In the genomic region with DNA sequence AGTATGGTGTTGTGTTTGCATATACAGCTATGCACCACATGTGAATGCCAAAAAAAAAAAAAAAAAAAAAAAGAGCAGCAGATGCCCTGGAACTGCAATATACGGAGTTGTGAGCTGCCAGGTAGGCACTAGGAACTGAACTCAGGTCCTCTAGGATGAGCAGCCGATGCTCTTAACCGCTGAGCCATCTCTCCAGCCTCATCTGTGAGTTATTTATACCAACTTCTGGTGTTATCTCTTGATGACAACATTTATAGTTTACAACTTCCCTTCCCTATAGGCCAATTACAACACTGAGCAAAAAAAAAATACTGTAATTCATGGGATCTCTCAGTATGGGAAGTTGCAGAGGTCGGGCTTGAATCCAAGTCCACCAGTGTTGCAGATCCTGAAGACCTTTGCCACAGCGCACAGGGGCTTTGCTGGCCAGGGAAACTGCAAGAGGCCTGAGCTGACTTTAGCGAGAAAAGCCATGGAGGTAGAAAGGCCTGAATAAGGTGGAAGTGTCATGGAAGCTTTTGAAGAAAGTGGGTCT, we compare ENCODE assay signal across 21 mouse cellular contexts.
DNase-seq lines count a peak whose midpoint lies in the region; ATAC-seq lines count a peak whose summit lies in the region.
"Had no signal": no experiment of that assay in that cellular context is flagged by ENCODE, and none has a peak within 500 bp of the region (broad histone marks: within the 10 kb centered on the region; RNA-seq: fewer than 3 reads in every experiment).

No protein-coding gene starts in this region.

- H3K27me3 ChIP-seq in embryonic facial prominence, embryonic 12.5 days = no peaks in the 10 kb centered on the region
- no peaks in the 10 kb centered on the region for H3K27me3 ChIP-seq in embryonic facial prominence, embryonic 10.5 days (replicated peaks; ENCODE audit: low read depth, poor library complexity, severe bottlenecking)
- H3K27me3 ChIP-seq in kidney, embryonic 16.5 days (ENCODE audit: insufficient read depth, low read length) = no peaks in the 10 kb centered on the region
- no peaks in the 10 kb centered on the region for H3K27me3 ChIP-seq in midbrain, embryonic 10.5 days (ENCODE audit: low read depth, poor library complexity, severe bottlenecking)
- H3K27me3 ChIP-seq in midbrain, embryonic 16.5 days (ENCODE audit: control insufficient read depth, insufficient read depth, low read depth, low read length) = no peaks in the 10 kb centered on the region
- H3K27me3 ChIP-seq in forebrain, embryonic 14.5 days (replicated peaks; ENCODE audit: control insufficient read depth, insufficient read depth, low read length) = no peaks in the 10 kb centered on the region
- H3K27me3 ChIP-seq: CH12.LX; limb, embryonic 12.5 days; midbrain, embryonic 12.5 days had no signal

- peaks cover 51% of the 10 kb centered on the region for H3K4me1 ChIP-seq in embryonic facial prominence, embryonic 12.5 days
- peaks cover 84% of the 10 kb centered on the region for H3K4me1 ChIP-seq in embryonic facial prominence, embryonic 10.5 days
- H3K4me1 ChIP-seq in kidney, embryonic 16.5 days (ENCODE audit: insufficient read depth, low read length) = peaks cover 30% of the 10 kb centered on the region
- H3K4me1 ChIP-seq in midbrain, embryonic 10.5 days = peaks cover 89% of the 10 kb centered on the region
- peaks cover 40% of the 10 kb centered on the region for H3K4me1 ChIP-seq in midbrain, embryonic 16.5 days (ENCODE audit: control insufficient read depth, insufficient read depth, low read length)
- peaks cover 60% of the 10 kb centered on the region for H3K4me1 ChIP-seq in forebrain, embryonic 14.5 days (ENCODE audit: control insufficient read depth, insufficient read depth, low read length)

- no peak for DNase-seq in embryonic facial prominence, embryonic 10.5 days (ENCODE audit: low spot score)
- DNase-seq in kidney, adult 18-20 months = no peak
- DNase-seq in midbrain, embryonic 10.5 days (ENCODE audit: low spot score) = no peak
- DNase-seq in forebrain, embryonic 14.5 days (ENCODE audit: low spot score) = no peak
- no peak for DNase-seq in gastrocnemius, adult 18-20 months (ENCODE audit: low spot score)
- DNase-seq: adrenal gland, postnatal 25 days; cerebellum, adult 18-20 months; gastrocnemius, postnatal 10 days; lung, postnatal 4 days; retina, postnatal 1 day; right cerebral cortex, postnatal 4 days had no signal

- 0 out of 2 replicates have a peak overlapping the region, but pooled peaks have one; percentile 51 for H3K27ac ChIP-seq in embryonic facial prominence, embryonic 12.5 days
- no peak overlapping the region for H3K27ac ChIP-seq in embryonic facial prominence, embryonic 10.5 days (replicated peaks)
- H3K27ac ChIP-seq in kidney, embryonic 16.5 days (ENCODE audit: low read length) = peak overlapping the region; percentile 23; the same call in 1 of the 2 replicates
- peak overlapping the region; percentile 85 for H3K27ac ChIP-seq in midbrain, embryonic 10.5 days (replicated peaks)
- no peak overlapping the region for H3K27ac ChIP-seq in midbrain, embryonic 16.5 days (ENCODE audit: low read length)
- 0 out of 2 replicates have a peak overlapping the region, but pooled peaks have one; percentile 41 for H3K27ac ChIP-seq in forebrain, embryonic 14.5 days (ENCODE audit: low read depth, low read length)
- H3K27ac ChIP-seq: hindbrain, embryonic 14.5 days; left cerebral cortex, adult 2 months; limb, embryonic 12.5 days; liver, embryonic 14.5 days had no signal

- H3K9ac ChIP-seq in embryonic facial prominence, embryonic 12.5 days = no peak overlapping the region
- H3K9ac ChIP-seq in kidney, embryonic 16.5 days (replicated peaks; ENCODE audit: low read length) = no peak overlapping the region
- no peak overlapping the region for H3K9ac ChIP-seq in midbrain, embryonic 16.5 days (ENCODE audit: low read depth, low read length)
- H3K9ac ChIP-seq in forebrain, embryonic 14.5 days (ENCODE audit: low read length) = no peak overlapping the region
- H3K9ac ChIP-seq: hindbrain, embryonic 14.5 days; limb, embryonic 12.5 days; liver, embryonic 14.5 days; midbrain, embryonic 12.5 days had no signal

- no peaks in the 10 kb centered on the region for H3K36me3 ChIP-seq in embryonic facial prominence, embryonic 12.5 days
- H3K36me3 ChIP-seq in embryonic facial prominence, embryonic 10.5 days (replicated peaks) = no peaks in the 10 kb centered on the region
- no peaks in the 10 kb centered on the region for H3K36me3 ChIP-seq in kidney, embryonic 16.5 days (ENCODE audit: insufficient read depth, low read length)
- H3K36me3 ChIP-seq in midbrain, embryonic 10.5 days = no peaks in the 10 kb centered on the region
- H3K36me3 ChIP-seq in midbrain, embryonic 16.5 days (ENCODE audit: control insufficient read depth, insufficient read depth, low read length) = no peaks in the 10 kb centered on the region
- H3K36me3 ChIP-seq in forebrain, embryonic 14.5 days (ENCODE audit: control insufficient read depth, insufficient read depth, low read length) = no peaks in the 10 kb centered on the region
- H3K36me3 ChIP-seq: limb, embryonic 12.5 days; midbrain, embryonic 12.5 days had no signal

- H3K9me3 ChIP-seq in embryonic facial prominence, embryonic 12.5 days = no peaks in the 10 kb centered on the region
- no peaks in the 10 kb centered on the region for H3K9me3 ChIP-seq in embryonic facial prominence, embryonic 10.5 days
- no peaks in the 10 kb centered on the region for H3K9me3 ChIP-seq in kidney, embryonic 16.5 days (ENCODE audit: low read length)
- H3K9me3 ChIP-seq in midbrain, embryonic 10.5 days (replicated peaks) = no peaks in the 10 kb centered on the region
- H3K9me3 ChIP-seq in midbrain, embryonic 16.5 days (replicated peaks; ENCODE audit: control insufficient read depth, low read length, poor library complexity, severe bottlenecking) = no peaks in the 10 kb centered on the region
- H3K9me3 ChIP-seq in forebrain, embryonic 14.5 days (replicated peaks; ENCODE audit: control insufficient read depth, low read length) = no peaks in the 10 kb centered on the region
- H3K9me3 ChIP-seq: limb, embryonic 12.5 days; midbrain, embryonic 12.5 days had no signal

- H3K4me2 ChIP-seq in embryonic facial prominence, embryonic 12.5 days (replicated peaks) = no peak overlapping the region
- H3K4me2 ChIP-seq in kidney, embryonic 16.5 days (replicated peaks; ENCODE audit: low read depth, low read length) = no peak overlapping the region
- no peak overlapping the region for H3K4me2 ChIP-seq in midbrain, embryonic 16.5 days (ENCODE audit: low read length)
- H3K4me2 ChIP-seq in forebrain, embryonic 14.5 days (ENCODE audit: low read length) = no peak overlapping the region
- H3K4me2 ChIP-seq: hindbrain, embryonic 14.5 days; limb, embryonic 12.5 days; midbrain, embryonic 12.5 days had no signal

- no peak for ATAC-seq in embryonic facial prominence, embryonic 12.5 days (ENCODE audit: insufficient number of reproducible peaks, insufficient read depth, low FRiP score, low TSS enrichment)
- peak; percentile 60 for ATAC-seq in kidney, embryonic 16.5 days (ENCODE audit: low FRiP score, low TSS enrichment)
- no peak for ATAC-seq in midbrain, embryonic 16.5 days
- ATAC-seq in forebrain, embryonic 14.5 days = no peak
- ATAC-seq: intestine, postnatal 0 days had no signal

- no peak overlapping the region for H3K4me3 ChIP-seq in embryonic facial prominence, embryonic 12.5 days
- no peak overlapping the region for H3K4me3 ChIP-seq in embryonic facial prominence, embryonic 10.5 days
- H3K4me3 ChIP-seq in kidney, embryonic 16.5 days (ENCODE audit: low read length) = no peak overlapping the region
- no peak overlapping the region for H3K4me3 ChIP-seq in midbrain, embryonic 10.5 days
- no peak overlapping the region for H3K4me3 ChIP-seq in midbrain, embryonic 16.5 days (ENCODE audit: low read depth, low read length)
- no peak overlapping the region for H3K4me3 ChIP-seq in forebrain, embryonic 14.5 days (ENCODE audit: low read depth, low read length)
- H3K4me3 ChIP-seq: left cerebral cortex, adult 2 months; limb, embryonic 12.5 days; midbrain, embryonic 12.5 days had no signal

- WGBS in embryonic facial prominence, embryonic 12.5 days = 82% methylated on average over 6 of the region's 6 CpGs
- 87% methylated on average over 6 of the region's 6 CpGs for WGBS in embryonic facial prominence, embryonic 10.5 days
- WGBS in kidney, embryonic 16.5 days = 56% methylated on average over 6 of the region's 6 CpGs
- 87% methylated on average over 6 of the region's 6 CpGs for WGBS in midbrain, embryonic 10.5 days
- 84% methylated on average over 6 of the region's 6 CpGs for WGBS in midbrain, embryonic 16.5 days
- WGBS in forebrain, embryonic 14.5 days = 85% methylated on average over 6 of the region's 6 CpGs

Comparison
In these comparisons a context has a peak if more than half of its experiments do, and no peak if none do; other contexts are left out.
1. H3K27ac ChIP-seq: peak in embryonic facial prominence, embryonic 12.5 days (single experiment), kidney, embryonic 16.5 days (single experiment), midbrain, embryonic 10.5 days (single experiment) and forebrain, embryonic 14.5 days (single experiment); none in embryonic facial prominence, embryonic 10.5 days (single experiment) and midbrain, embryonic 16.5 days (single experiment).